Mouse (Mus musculus) spleen, postnatal 4 days (tissue): ENCODE measurements around the gene Smarca4.
A peak's percentile ranks its signal among the peaks of the same experiment; 100 is the strongest.
"Not testable (repeated sequence)": the region's sequence is repeated elsewhere in the genome, so short reads cannot be mapped to it uniquely, and the experiment has no call there.

Experiments
- DNase-seq, 2 experiments: peaks; one replicate each; pipeline ENCODE4 v3.0.0; 2022; ENCODE audit warnings: low spot score in 2 of 2

Gene Smarca4

DNA sequence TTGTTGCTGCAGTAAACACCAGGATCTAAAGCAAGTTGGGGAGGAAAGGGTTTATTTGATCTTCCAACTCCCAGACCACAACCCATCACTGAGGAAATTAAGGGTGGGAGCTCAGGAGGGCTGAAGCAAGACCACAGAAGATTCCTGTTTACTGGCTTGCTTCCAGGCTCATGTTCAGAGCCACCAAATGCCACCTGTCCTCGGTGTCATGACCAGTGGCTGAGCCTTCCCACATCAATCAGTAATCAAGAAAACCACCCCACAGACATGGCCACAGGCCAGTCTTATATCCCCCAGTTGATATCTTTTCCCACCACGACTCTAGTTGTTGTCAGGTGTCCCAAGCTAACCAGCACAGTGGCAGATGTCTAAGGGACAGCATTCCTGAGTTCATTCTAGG, 37.3 kb downstream of the Smarca4 start:
- DNase-seq: no peak

DNA sequence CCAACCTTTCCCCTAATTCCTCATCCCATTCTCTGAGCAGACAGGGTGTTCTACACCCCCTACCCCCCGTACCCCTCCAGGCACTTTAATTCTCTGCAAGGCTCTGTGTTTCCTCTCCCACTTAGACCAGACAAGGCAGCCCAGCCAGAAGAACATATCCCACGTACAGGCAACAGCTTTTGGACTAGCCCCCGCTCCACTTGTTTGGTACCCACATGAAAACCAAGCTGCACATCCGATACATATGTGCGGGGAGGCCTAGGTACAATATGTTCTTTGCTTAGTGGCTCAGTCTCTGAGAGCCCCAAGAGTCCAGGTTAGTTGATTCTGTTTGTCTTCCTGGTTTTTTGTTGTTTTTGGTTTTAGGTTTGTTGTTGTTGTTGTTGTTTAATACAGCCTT, 46.1 kb downstream of the Smarca4 start:
- no peak for DNase-seq

DNA sequence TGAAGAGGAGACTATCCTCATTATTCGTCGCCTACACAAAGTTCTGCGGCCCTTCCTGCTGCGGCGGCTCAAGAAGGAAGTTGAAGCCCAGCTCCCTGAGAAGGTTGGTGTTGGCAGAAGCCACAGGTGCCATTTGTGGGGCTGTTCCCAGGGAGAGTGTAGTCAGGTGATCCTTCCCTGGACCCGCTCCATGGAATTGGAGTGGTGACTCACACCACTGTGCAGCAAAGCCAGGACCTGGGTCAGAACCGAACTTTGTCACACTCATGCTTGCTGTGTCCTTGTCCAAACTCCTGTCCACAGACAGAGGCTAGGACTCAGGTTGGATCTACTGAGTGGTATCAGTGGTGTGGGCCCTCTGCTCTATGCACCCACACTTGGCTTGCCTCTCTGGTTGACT, 53.0 kb downstream of the Smarca4 start:
- DNase-seq: no peak

DNA sequence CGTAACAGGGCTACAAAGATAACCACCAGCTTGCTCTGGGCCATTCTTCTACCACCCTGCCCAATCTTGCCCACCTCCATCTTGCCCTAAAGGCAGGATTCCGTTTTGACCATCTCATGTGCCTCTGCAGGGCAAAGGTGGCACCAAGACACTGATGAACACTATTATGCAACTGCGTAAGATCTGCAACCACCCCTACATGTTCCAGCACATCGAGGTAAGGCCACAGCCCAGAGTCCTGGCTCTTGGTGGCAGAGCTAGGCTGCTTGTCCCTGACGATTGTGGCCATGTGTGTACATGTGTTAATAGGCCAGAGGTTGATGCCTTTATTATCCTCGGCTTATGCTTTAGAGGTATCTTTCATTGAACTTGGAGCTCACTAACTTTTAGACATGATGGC, 54.4 kb downstream of the Smarca4 start:
- DNase-seq: no peak

DNA sequence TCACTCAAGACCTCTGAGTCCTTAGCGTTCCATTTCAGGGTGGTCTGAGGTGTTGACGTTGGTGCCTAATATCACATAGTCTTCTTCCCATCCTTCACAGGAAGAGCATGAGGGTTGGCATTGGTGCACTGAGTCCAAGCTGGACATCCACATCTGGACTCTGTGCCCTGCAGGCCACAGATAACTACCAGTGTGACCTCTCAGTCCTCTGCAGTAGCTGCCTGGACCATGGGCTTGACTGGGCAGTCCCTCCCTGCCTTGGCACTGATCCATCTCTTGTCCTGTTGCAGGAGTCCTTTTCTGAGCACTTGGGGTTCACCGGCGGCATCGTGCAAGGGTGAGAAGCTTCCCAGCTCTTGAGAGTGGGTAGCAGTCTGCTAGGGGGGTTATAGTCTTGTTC, 55.8 kb downstream of the Smarca4 start:
- no peak for DNase-seq

DNA sequence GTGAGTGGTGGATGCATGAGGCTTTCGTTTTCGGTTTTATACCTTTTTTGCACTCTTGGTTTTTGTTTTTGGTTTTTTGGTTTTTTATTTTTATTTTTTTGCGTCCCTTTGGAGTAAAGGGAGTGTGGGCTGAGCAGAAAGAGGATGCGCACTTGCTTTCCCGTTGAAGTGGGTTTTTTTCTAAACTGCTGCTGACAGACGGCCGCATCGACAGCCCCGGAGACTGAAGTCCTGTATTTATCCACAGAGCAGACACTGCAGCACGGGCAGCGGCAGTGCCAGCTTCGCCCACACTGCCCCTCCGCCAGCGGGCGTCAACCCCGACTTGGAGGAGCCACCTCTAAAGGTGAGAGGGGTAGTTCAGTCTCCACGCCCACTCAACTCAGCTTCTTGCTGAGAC, 61.7 kb downstream of the Smarca4 start:
- no peak for DNase-seq

DNA sequence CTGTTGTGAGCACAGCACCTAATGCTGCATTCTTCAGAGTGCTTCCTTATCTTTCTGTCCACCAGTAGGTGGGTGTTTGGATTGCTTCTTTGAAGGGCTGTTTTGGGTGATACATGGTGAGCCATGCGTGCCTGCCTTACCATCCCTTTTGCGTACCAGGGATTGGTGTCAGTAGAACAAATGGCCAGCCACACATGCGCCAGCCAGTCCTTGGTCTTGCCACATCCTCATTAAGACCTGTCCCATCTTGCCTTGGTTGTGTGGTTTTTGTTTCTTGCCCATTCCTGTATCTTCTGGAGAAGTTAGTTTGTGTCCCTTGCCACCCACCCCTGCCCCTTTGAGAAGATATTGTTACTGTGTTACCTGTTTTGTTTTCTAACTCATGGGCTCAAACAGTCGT, 64.5 kb downstream of the Smarca4 start:
- no peak for DNase-seq

DNA sequence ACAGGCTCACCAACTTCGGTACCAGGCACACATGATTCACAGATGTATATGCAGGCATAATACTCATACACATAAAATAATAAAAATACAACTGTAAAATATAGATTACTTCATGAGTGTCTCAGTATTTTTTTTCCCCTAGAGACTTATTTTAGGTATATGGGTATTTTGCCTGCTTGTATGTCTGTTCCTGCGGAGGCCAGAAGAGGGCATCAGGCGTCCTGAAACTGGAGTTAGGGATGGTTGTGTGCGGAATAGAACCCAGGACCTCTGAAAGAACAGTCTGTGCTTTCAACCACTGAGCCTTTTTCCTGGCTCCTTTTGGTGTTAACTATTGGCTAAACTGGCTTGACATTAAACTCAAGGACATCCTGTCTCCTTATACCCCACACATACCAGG, 66.9 kb downstream of the Smarca4 start:
- no peak for DNase-seq

DNA sequence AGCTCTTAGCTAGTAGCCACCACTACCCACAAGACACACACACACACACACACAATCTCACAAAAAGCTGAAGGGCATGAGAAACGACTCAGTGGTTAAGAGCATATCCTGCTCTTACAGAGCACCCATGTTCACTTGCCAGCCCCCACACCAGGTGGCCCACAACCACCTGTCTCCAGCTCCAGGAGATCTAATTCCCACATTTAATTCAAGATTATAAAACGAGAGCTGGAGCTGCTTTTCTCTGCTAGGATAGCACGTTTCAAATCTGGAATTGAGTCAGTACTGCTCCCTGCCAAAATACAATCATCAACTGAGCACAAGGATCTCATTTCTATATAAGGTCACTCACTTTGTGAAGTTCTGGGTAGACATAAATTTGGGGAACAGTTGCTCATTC, 67.9 kb downstream of the Smarca4 start:
- no peak for DNase-seq

DNA sequence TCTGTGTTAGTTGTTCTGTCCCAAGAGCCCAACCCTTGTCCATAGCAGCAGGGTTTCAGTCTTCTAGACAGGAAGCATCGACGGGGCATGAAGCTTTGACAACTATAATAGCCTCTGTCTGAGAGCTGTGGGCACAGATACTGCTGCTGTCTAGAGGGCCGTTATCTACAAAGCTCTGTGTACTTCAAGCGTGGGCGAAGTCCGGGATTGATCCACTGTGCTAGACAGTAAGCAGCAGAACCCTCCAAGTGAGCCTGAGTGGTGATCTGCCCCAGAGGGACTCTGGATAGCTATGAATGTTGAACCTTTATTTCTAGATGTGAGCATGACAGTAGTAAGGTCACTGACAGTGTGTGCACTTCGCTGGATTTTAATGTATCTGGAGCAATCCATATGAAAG, 72.6 kb downstream of the Smarca4 start:
- DNase-seq: no peak

DNA sequence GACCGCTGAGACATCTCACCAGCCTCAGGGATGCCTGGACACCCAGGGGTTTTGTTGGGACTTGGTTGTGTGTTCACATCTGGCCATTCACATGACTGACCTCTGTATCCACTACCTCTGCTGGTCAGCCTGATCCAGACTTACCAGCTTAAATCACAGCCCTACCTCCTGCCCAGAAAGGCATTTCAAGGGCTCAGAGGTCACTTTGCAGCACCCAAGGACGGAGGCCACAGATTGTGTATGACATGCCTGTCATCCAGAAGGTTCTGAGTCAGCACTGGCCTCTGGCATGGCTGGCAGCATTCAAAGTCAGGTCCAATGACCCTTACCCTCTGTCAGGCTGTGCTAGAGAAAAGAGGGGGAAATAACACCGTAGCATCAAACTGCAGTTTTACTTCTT, 74.1 kb downstream of the Smarca4 start:
- no peak for DNase-seq

DNA sequence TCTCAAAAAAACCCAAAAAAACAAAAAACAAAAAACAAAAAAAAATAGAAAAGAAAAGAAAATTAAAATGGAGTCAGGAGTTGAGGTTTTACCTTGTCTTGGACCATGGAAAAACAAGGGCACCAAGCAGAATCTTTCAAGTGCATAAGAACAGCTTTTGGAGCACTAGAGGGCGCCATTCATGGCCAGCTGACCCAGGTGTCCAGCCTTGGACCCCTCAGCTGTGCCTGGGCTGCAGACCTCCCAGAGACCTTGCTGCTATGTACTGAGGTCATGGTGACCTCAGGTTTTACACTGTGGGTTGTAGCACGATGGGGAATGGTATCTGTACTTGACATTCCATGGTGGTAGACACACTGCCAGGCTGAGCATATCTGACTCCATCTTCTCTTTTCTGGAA, 75.9 kb downstream of the Smarca4 start:
- DNase-seq: peak in 1 of 2 experiments; percentile 21

DNA sequence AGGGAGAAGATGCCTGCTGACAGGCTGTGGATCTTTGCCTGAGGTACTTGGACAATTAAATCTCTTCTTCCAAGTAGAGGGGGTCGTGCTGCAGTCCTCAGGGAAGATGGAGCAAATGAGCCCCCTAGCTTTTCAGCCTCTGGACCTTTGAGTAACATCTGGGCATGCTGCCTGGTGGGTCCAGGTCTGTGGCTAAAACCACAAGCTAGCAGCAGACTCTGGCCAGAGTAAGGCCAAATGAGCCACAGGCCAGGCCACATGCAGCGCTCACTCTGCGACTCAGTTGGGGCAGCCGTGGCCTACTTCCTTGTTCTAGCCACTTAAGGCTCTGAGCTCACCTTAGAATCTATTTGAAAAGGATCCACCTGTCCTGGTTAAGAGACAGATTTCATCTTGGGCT, 76.5 kb downstream of the Smarca4 start:
- no peak for DNase-seq

DNA sequence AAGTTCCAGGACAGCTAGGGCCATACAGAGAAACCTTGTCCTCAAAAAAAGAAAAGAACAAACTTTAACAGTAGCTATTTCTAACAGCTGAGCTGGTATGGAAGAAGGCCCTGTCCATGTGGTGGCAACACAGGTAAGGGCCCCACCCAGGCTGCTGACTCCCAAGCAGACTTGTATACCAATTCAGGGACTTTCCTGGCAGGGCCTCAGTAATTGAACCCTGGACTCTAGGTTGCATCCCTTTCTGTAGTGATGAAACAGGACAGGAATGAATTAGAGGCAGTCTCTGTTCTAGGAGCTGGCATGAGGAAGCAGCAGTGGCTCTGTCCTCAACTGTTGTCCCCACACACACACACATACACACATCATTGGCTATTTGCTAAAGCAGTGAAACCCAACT, 78.1 kb downstream of the Smarca4 start:
- DNase-seq: no peak

DNA sequence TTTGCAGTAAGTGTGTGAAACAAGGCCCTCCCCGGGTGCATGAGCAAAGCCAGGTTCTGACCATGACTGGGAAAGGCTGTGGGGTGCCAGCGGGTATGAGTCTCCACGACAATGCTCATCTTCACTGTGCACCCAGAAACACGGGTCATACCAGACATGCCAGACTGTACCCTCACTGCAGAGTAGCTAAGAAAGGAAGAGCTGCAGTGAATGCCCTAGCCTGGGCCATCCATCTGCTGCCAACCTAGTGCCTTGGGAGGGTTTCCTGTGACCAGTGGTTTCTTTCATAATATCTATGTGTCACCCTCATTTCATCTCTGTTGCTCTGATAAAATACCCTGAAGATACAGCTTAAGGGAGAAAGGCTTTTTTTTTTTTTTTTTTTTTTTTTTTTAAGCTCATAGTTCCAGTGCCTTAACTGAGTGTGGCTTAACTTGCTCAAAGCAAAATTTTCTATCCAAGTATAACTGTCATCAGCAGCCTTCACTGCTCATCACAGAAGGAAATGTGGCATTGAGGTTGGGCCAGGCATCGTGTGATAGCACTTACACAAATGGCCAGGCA, 79.3 kb downstream of the Smarca4 start:
- DNase-seq: no peak

DNA sequence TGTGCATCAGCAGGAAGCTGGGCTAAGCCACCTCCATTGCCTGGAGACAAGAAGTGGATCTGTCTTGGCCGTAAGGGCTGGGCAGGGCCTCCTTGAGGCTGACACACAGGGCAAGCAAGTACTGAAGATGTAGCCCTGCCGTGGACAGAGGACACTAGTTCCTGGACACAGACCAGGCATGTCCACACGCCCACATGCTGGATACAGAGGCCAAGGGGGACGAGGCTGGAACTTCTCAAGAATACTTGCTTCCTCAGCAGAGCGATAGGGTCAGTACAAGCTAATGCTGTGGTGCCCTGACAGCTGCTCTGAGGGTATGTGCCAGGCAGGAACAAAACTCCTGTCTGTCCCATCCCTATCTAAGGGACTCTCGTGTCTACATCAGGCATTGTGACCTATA, 81.2 kb downstream of the Smarca4 start:
- DNase-seq: no peak

DNA sequence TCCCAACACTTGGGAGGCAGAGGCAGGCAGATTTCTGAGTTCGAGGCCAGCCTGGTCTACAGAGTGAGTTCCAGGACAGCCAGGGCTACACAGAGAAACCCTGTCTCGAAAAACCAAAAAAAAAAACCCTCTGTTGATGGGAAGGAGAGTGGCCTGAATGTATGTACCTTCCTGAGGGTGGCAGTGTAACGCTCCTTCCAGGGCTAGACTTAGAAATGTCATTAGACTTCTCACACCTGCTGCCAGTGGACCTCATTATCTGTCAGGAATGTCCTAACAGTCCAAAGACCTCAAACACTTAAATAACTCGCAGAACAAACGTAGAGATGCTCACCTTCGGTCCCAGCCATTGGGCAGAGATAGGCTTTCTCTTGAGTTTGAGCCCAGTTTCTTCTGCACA, 83.3 kb downstream of the Smarca4 start:
- not testable (repeated sequence) for DNase-seq

DNA sequence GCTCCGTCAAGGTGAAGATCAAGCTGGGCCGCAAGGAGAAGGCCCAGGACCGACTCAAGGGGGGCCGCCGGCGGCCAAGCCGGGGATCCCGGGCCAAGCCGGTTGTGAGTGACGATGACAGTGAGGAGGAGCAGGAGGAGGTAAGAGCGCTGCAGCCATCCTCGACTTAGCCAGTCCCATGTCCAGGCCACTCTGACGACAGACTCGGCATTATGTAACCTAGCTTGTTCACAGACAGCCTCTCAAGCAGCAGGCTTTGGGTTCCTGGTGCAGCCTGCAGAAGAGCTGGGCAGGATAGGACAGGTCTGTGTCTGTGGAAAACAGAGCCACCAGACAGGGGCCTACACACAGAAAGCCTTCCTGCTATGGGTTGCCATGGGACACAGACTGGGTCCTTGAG, 85.1 kb downstream of the Smarca4 start:
- DNase-seq: no peak

DNA sequence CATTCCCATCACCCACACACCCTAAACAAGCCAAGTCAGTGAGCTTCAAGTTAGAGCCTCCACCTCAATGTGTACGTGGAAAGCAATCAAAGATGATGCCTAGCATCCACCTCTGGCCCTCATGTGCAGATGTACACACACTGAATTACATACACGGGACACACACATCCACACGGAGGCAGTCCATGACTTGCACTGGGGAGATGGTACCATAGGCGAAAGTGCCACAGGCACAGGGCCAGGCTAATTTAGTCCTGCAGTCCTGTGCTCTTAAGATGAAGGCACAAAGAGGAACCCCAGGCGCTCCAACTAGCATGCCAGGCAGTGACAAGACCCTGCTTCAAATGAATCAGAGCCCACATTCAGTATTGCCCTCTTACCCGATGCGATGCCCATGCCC, 87.5 kb downstream of the Smarca4 start:
- DNase-seq: no peak

DNA sequence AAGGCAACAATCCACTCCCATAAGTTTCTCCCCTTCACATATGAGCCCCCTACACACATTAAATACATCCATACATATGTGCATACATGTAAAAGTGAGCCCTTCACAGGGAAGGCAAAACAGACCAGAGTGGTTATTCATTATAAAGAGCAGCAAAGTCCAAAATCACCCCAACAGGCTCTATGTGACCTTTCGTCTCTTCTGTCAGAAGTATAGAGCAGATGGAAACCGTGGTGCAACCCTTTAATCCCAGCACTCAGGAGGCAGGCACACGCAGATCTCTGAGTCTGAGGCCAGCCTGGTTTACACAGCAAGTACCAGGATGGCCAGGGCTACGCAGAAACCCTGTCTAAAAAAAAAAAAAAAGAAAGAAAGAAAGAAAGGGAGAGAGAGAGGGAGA, 90.1 kb downstream of the Smarca4 start:
- no peak for DNase-seq

DNA sequence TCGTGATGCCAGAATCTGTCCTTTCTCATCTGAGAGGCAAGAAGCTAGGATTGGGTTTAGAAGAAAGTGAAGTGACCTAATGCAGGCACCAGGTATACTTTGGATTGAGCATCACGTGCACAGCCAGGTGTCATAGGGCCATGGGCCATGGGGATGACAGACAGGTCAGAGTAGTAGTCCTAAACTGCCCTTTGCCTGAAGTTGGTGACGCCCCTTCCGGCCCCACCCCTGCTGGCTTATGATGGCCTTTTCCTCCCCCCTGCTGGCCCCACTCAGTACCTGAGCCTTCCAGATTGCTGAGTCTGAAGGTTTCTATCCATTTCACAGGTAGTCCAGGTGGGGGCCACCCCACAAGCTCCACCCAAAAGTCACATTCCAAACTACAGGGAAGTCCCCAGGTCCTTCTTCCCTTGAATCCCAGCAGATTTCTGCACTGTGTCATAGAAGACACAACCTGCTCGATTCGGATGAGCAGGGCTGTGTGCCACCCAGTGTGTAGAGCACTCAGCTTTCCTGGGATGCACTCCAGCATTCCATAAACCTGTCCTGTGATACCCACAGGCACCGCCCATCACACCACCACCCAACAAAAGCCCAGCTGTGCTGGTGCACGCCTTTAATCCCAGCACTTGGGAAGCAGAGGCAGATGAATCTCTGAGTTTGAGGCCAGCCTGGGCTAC, 90.8 kb downstream of the Smarca4 start:
- no peak for DNase-seq

DNA sequence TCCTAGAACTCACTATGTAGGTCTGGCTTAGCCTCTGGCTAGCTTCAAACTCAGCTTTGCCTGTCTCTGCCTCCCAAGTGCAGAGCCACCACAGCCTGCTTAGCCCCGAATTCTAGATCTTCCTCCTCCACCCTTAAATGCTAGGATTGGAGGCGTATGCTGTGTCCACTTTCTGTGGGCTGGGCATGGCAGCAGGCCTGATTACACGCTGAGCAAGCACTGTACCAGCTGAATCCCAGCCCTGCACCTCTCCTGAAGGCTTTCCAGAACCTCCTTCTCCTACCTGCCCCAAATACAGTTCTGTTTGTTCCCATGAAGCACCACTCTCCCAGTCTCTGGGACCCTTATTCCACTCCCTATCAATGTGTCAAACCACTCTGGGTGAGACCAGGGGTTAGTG, 93.4 kb downstream of the Smarca4 start:
- DNase-seq: no peak

DNA sequence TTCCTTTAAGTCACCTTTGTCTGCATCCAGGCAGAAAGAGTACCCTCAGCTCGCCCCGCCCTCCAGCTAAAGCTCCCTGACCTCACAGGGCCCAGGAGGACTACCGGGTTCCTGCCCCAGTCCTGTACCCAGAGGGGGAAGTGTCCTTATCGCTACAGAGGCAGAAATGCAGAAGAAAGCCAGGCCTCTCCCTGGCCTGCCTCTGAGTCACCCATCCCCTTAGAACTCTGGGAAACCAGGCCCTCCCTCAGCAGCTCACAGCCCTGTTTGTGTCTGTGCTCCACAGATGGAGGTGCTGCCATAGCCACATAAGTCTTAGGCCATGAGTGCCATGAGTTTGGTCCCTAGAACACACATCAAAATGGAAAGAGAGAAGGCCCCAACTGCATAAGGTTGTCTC, 99.3 kb downstream of the Smarca4 start:
- peak in 1 of 2 experiments; percentile 41 for DNase-seq

DNA sequence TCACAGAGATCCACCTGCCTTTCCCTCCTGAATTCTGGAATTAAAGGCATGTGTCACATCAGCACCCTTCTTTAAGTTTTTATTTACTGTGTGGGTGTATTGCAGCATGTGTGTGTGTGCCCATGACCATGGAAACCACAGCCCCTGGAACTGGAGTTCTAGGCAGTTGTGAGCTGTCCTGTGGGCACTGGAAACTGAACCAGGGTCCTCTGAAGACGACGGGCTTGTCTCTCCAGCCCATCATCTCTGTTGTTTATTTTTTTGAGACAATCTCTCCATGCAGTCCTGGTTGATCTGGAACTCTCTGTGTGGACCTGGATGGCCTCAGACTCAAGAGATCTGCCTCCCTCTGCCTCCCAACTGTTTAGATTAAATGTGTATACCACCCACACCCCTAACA, 101.0 kb downstream of the Smarca4 start:
- no peak for DNase-seq
